Mouse (Mus musculus) heart, adult 18-20 months (tissue): ENCODE results near the gene Gtf3c2. TPM values are rescaled to one million over a fixed set of nuclear protein-coding genes. Genes with fewer than 3 reads are reported as not detected.

ENCODE experiments used
- DNase-seq, 2 experiments: peaks; one replicate each; pipeline ENCODE4 v3.0.0; 2021 to 2022; ENCODE audit warnings: mixed read lengths in 1 of 2
- total RNA-seq, 2 experiments: library from RNA; stranded (reverse); gene quantifications; 2 replicates each; pipeline ENCODE4 v1.2.3; 2021

Gene Gtf3c2
- total RNA-seq, 2 experiments from 2014 or later: 19.7 to 28.5 TPM

DNA sequence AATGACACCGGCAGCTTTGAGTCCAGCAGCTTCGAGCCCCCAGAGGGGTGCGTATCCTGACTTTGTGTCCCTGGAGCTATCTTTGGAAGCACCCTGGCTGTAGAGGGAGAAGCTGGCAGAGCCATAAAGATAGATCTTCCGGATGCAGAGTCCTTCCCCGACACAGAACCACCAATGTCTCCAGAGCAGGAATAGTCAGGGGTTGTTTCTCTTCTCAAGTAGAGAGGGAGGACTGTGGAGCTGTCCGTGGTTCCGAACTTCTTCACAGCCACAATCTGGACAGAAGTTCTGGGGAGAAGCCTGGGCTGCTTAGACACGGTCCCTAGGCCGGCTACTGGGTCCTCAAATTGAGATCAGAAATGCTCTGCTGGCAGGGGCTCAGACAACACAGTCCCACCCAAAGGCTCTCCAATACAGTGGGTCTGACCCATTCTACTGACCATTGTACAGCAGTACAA is 40.9 kb downstream of the Gtf3c2 start:
- DNase-seq: no peak

DNA sequence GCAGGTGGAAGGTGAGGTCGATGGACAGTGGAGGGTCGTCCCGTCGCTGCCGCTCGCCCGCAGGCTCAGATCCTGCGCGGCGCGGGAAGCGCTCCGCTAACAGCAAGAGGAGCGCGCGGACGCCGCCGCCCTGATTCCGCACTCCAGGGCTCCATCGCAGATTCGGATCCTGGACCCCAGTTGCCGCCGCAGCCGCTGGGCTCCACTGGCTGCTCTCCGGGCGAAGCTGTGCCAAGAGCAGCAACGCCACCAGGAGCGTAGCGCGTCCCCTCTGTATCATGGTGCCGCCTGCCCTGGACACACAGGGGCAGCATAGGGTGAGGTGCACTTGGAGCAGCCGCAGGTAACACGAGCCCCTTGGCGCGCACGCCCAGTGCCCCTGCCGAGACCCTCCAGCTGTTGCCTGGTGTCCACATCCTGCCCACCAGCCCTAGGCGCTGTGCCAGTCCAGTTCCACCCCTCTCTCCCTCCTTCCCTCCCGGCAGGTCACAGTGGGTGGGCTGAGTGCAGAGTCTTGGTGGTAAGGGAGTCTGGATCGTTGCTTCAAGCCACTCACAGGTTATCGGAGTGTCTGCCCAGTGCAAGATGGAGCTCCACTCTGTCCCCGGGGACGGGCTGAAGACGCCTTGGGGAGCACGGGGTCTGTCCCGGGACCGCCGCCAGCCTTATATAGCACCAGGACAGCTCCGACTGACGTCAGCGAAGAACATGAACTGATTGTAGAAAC is 41.5 kb downstream of the Gtf3c2 start, which contains the start of gene Ucn:
Ucn (minus strand) TSS at position 589 of the 727 bp plus-strand sequence.
- peak; percentile 29 to 33 for DNase-seq

DNA sequence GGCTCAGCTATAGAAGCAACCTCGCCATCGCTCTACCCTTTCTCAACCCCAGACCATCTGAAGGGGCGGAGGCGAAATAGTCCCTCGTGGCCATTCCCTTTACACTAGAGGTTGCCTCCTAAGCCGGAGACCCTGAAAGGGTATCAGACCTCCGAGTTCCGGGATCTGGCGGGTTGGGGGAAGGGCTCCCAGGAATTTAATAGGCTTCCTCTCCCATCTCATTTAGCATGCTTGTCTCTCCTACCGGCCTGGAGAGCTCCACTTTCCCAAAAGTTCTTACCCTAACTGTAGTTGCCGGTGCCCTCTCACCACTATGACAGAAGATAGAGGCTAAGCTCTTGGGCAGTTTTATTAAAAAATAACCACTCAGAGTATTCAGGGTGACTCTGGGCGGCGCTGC is 42.3 kb downstream of the Gtf3c2 start:
- DNase-seq: no peak

DNA sequence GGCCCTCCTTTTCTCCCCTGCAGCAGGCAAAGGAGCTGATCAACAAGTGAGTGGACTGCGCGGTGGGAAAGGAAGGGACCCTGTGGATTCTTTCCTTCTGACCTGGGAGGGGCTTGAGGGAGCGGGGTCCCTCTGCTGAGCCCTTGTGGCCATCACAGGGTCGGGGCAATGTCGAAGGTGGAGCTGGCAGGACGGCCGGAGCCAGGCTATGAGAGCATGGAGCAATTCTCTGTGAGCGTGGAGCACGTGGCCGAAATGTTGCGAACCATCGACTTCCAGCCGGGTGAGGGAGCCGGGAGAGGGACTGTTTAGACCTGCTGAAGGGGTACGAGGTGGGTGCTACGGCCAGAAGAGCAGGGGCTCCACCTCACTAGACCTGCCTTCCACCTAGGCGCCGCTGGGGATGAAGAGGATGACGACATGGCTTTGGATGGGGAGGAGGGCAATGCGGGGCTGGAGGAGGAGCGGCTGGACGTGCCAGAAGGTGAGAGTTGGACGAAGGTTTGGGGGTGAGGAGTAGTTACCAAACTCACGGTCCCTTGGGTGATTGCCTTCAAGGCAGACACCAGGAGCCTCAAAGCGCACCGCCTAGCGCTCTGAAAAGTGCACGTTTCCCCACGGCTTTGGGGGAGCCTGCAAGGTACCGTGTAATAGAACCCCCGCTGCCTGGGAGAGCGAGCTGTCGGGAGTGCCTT is 43.1 kb downstream of the Gtf3c2 start:
- no peak for DNase-seq

- DNase-seq: no peak
Measured at GRCm38 (mm10) chr5:31126050-31126449, 53.9 kb downstream of the Gtf3c2 start.

GRCm38 (mm10) chr5:31123481-31123880 is 56.5 kb downstream of the Gtf3c2 start:
- DNase-seq: no peak

DNA sequence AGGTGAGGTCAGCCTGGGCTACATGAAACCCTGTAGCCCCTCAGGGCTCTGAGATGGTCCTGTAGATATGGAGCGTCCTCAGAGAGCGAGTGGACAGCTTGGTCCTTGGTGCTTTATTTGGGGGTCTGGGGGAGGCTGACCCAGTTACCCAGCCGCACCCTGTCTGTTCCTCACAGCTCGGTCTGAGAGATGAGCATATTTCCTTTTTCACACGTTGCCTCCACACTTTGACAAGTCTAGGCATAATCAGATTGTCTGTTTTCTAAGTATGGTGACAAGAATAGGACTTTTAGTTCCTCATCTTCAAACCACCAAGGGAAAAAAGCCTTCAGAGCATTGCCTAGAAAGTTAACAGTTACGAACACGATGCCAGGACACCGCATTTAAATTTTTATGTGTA is 58.8 kb downstream of the Gtf3c2 start:
- no peak for DNase-seq

DNA sequence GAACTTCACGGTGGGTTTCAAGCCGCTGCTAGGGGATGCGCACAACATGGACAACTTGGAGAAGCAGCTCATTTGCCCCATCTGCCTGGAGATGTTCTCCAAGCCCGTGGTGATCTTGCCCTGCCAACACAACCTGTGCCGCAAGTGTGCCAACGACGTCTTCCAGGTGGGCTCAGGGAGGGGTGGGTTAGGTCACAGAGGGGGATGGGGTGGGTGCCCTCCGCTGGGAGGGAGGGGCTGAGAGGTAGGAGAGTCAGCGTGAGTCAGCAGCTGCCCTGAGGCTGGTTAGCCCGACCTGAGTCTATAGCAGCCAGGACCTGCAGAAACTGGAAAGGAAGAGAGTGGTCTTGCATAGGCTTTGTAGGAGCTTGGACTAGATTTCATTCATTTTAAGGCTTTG is 63.0 kb downstream of the Gtf3c2 start:
- DNase-seq: no peak

GRCm38 (mm10) chr5:31116354-31116753 is 63.6 kb downstream of the Gtf3c2 start, which contains the start of gene Trim54:
Gene Trim54 (plus strand): TSS chr5:31116712.
- DNase-seq: peak; percentile 69 to 81

GRCm38 (mm10) chr5:31110781-31111180 is 69.2 kb downstream of the Gtf3c2 start:
- no peak for DNase-seq

DNA sequence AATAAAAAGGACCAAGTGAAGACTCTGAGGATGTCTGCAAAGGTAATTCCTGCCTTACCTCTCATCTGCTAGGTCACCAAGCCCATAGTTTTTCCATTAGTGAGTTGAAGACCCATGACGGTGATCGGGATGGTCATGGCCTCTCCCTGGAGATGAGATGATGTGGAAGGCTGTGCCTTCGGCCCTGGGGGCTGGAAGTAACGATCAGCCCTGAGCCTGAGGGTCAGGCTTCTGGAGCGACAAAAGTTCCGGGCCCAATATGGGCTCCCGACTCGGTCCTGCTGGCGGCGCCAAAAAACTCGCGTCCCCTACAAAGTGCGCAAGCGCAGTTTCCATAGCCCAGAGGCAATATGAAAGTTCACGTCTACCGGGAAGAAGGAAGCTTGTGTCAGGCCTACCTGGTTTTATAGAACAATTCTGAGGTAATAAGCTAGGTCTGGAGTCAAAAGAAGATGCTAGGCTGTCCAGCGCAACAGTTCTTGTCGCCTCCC is 71.9 kb downstream of the Gtf3c2 start, which contains the start of gene Slc30a3:
Slc30a3 (minus strand) TSS at position 238 of the 491 bp plus-strand sequence.
- DNase-seq: no peak

Other genes starting within 250 kb of the Gtf3c2 start
- under 1 TPM; 0.59 to 0.84 TPM for gene Cgref1, start 234.6 kb downstream of the Gtf3c2 start, total RNA-seq
- gene Preb, start 219.8 kb downstream of the Gtf3c2 start, total RNA-seq: 10 to 100 TPM; 84.3 to 84.7 TPM
- 1 to 10 TPM; 1.5 to 2.8 TPM for gene Tcf23, start 211.5 kb downstream of the Gtf3c2 start, total RNA-seq
- gene Atraid, start 131.8 kb downstream of the Gtf3c2 start, total RNA-seq: 10 to 100 TPM; 47.6 to 52.2 TPM
- 10 to 100 TPM; 12.4 to 13.5 TPM for gene Slc5a6, start 131.2 kb downstream of the Gtf3c2 start, total RNA-seq
- gene Cad, start 125.4 kb downstream of the Gtf3c2 start, total RNA-seq: 10 to 100 TPM; 12.9 to 15.3 TPM
- not detected for gene Dnajc5g, start 73.9 kb downstream of the Gtf3c2 start, total RNA-seq
- not detected for gene Slc30a3, start 71.9 kb downstream of the Gtf3c2 start, total RNA-seq
- 100 to 1,000 TPM; 344 to 355 TPM for gene Trim54, start 63.4 kb downstream of the Gtf3c2 start, total RNA-seq
- not detected for gene Ucn, start 41.3 kb downstream of the Gtf3c2 start, total RNA-seq
- gene Mpv17, start 25.9 kb downstream of the Gtf3c2 start, total RNA-seq: 10 to 100 TPM; 43.4 to 49.2 TPM
- 1 to 10 TPM in 1 of 2 experiments, under 1 TPM in 1; 0.10 to 1.8 TPM for gene Gm29609, start 233 bp downstream of the Gtf3c2 start, total RNA-seq
- gene Snx17, start 13.1 kb upstream of the Gtf3c2 start, total RNA-seq: 10 to 100 TPM; 58.4 to 64.5 TPM
- 10 to 100 TPM; 41.1 to 58.1 TPM for gene Eif2b4, start 13.3 kb upstream of the Gtf3c2 start, total RNA-seq
- gene Zfp513, start 22.2 kb upstream of the Gtf3c2 start, total RNA-seq: 1 to 10 TPM; 7.6 to 8.5 TPM
- gene Ppm1g, start 40.5 kb upstream of the Gtf3c2 start, total RNA-seq: 10 to 100 TPM; 55.1 to 62.9 TPM
- gene Nrbp1, start 60.7 kb upstream of the Gtf3c2 start, total RNA-seq: 10 to 100 TPM; 74.5 to 78.3 TPM
- gene Gm9970, start 61.1 kb upstream of the Gtf3c2 start, total RNA-seq: not detected
- 1 to 10 TPM in 1 of 2 experiments, under 1 TPM in 1; 0.82 to 1.4 TPM for gene Krtcap3, start 71.5 kb upstream of the Gtf3c2 start, total RNA-seq
- 10 to 100 TPM; 37.3 to 44.5 TPM for gene Ift172, start 111.0 kb upstream of the Gtf3c2 start, total RNA-seq
- 1 to 10 TPM; 4.2 to 4.3 TPM for gene Fndc4, start 115.9 kb upstream of the Gtf3c2 start, total RNA-seq
- not detected for gene Gckr, start 117.3 kb upstream of the Gtf3c2 start, total RNA-seq